Mouse (Mus musculus): ENCODE data around the gene Csf2rb. TPM values are rescaled to one million over a fixed set of nuclear protein-coding genes. Genes with fewer than 3 reads are reported as not detected.
A peak's percentile ranks its signal among the peaks of the same experiment; 100 is the strongest.
"Not testable (repeated sequence)": the region's sequence is repeated elsewhere in the genome, so short reads cannot be mapped to it uniquely, and the experiment has no call there.

Gene Csf2rb
- polyA plus RNA-seq, 1 experiment = 28.6 TPM

DNA sequence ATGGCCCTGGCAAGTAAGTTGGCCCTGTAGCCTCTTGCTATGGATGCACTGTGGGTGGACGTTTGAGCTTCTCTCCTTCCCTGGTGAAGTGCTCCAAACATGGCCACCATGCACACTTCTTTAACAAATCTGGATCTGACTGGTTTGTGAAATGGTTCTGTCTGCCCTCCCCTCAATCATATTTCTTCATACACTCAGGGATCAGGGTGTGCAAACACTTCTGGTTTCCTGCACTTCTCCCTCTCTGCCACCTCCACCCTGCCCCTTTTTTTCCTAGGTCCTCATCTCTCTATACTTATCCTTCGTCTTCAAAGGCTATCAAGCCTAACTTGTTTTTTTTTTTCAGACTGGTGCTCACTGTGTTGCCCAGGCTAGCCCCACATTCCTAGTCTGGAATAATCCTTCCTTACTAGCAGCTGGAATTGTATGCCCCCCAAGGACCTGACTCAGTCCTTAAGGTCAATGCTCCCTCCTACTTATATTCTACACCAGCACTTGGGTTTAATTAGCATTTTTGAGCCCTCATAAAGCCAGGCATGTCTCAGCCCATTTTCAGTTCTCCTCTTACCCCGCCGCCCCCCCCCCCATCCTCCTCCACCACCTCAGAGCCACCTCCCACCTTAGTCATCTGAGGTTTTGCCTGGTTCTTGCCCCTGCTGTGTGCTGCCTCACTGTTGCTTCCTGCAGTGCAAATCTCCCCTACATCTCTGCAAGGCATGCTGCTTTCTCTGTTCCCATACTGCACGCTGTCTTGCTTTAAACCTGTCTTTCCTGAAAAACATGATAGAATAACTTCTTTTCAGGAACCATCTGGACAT is 6.2 kb downstream of the Csf2rb start:
- Histone ChIP-seq H3K4me3 (replicated peaks; ENCODE audit: control insufficient read depth, low read depth, low read length) (no peak overlapping the region), H3K4me1 (ENCODE audit: control insufficient read depth, insufficient read depth, low read length) (peaks cover 5% of the 10 kb centered on the region; the same call in 1 of the 2 replicates), H3K27ac (ENCODE audit: control insufficient read depth, insufficient read depth, low read depth, low read length, poor library complexity) (no peak overlapping the region)
- 29% methylated on average over 5 of the region's 5 CpGs for WGBS
- TF ChIP-seq POLR2A (IDR thresholded peaks at IDR 0.05; ENCODE audit: borderline replicate concordance, control insufficient read depth, low read depth, low read length) (no peak), CTCF (IDR thresholded peaks at IDR 0.05; ENCODE audit: control insufficient read depth, insufficient read depth, low read length) (no peak)

GRCm38 (mm10) chr15:78332981-78333380 is 7.4 kb downstream of the Csf2rb start:
- Histone ChIP-seq H3K4me3 (replicated peaks; ENCODE audit: control insufficient read depth, low read depth, low read length) (no peak overlapping the region), H3K4me1 (ENCODE audit: control insufficient read depth, insufficient read depth, low read length) (peaks cover 5% of the 10 kb centered on the region; the same call in 1 of the 2 replicates), H3K27ac (ENCODE audit: control insufficient read depth, insufficient read depth, low read depth, low read length, poor library complexity) (no peak overlapping the region)
- WGBS = 53% methylated on average over 6 of the region's 6 CpGs
- TF ChIP-seq CTCF (IDR thresholded peaks at IDR 0.05; ENCODE audit: control insufficient read depth, insufficient read depth, low read length) = no peak
- no peak for TF ChIP-seq POLR2A (IDR thresholded peaks at IDR 0.05; ENCODE audit: borderline replicate concordance, control insufficient read depth, low read depth, low read length)

DNA sequence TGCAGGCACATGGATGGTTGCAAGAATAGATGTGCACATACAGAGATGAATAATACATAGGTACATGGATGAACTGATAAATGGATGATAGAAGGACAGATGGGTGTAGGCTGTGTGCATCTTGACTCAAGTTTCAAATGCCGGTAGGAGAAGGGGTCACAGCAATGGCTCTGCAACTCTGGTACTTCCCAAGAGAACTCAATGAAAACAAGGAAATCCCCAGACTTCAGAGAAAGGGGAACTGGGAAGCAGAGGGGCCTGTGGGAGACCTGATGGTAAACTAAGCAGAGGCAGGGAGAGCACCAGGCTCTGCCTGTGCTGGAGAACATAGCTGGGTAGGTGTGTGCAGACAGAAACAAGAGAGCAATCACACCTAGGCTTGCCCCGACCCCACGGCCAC is 8.8 kb downstream of the Csf2rb start:
- WGBS = 74% methylated on average over 3 of the region's 3 CpGs
- Histone ChIP-seq H3K4me1 (ENCODE audit: control insufficient read depth, insufficient read depth, low read length) (peaks cover 3% of the 10 kb centered on the region; the same call in 1 of the 2 replicates), H3K27ac (ENCODE audit: control insufficient read depth, insufficient read depth, low read depth, low read length, poor library complexity) (no peak overlapping the region), H3K4me3 (replicated peaks; ENCODE audit: control insufficient read depth, low read depth, low read length) (no peak overlapping the region)
- TF ChIP-seq POLR2A (IDR thresholded peaks at IDR 0.05; ENCODE audit: borderline replicate concordance, control insufficient read depth, low read depth, low read length) (no peak), CTCF (IDR thresholded peaks at IDR 0.05; ENCODE audit: control insufficient read depth, insufficient read depth, low read length) (no peak)

- peak; percentile 97 for TF ChIP-seq CTCF (IDR thresholded peaks at IDR 0.05; ENCODE audit: control insufficient read depth, insufficient read depth, low read length)
- not testable (repeated sequence) for H3K4me1 ChIP-seq (ENCODE audit: control insufficient read depth, insufficient read depth, low read length); H3K27ac ChIP-seq (ENCODE audit: control insufficient read depth, insufficient read depth, low read depth, low read length, poor library complexity); H3K4me3 ChIP-seq (replicated peaks; ENCODE audit: control insufficient read depth, low read depth, low read length)
- WGBS = 45% methylated on average over 7 of the region's 7 CpGs
Observed at GRCm38 (mm10) chr15:78339627-78340423, 14.3 kb downstream of the Csf2rb start.

DNA sequence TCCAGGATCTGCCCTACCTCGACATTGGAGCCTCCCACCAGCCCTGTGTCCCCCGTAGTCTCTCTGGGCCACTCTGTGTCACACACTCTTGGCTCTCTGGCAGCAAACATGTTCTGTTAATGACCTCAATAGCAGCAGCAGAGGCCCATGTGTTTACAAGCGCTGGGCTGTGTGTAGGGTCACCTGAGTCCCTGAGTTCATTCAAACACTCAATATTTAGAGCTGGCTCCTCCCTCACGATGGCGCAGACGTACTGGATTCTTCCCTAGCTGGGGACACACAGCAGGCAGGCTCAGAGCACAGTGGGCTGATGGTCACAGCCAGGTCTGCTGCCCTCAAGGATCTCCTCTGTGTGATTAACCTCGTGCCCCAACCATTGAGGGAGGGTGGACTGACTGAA is 15.4 kb downstream of the Csf2rb start:
- WGBS = 83% methylated on average over 7 of the region's 7 CpGs
- not testable (repeated sequence) for H3K27ac ChIP-seq (ENCODE audit: control insufficient read depth, insufficient read depth, low read depth, low read length, poor library complexity); H3K4me3 ChIP-seq (replicated peaks; ENCODE audit: control insufficient read depth, low read depth, low read length); H3K4me1 ChIP-seq (ENCODE audit: control insufficient read depth, insufficient read depth, low read length)

DNA sequence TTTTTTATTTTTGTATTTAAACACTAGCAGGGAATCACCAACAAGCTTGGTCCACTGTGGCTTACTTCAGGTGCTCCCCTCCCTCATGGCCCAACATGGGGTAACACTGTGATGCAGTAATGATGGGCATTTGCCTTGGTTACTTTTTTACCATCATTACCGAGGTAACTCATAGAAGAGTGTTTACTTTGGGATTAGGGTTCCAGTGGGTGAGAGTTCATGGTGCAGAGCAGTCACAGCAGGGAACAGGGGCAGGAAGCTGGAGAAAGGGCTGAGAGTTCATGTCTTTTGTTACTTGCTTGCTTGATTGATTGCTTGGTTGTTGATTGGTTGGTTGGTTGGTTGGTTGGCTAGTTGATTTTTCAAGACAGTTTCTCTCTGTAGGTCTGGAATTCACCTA is 18.1 kb downstream of the Csf2rb start:
- Histone ChIP-seq H3K4me1 (ENCODE audit: control insufficient read depth, insufficient read depth, low read length) (no peaks in the 10 kb centered on the region), H3K4me3 (replicated peaks; ENCODE audit: control insufficient read depth, low read depth, low read length) (no peak overlapping the region), H3K27ac (ENCODE audit: control insufficient read depth, insufficient read depth, low read depth, low read length, poor library complexity) (no peak overlapping the region)
- WGBS = 74% methylated on average over 1 of the region's 1 CpGs
- TF ChIP-seq CTCF (IDR thresholded peaks at IDR 0.05; ENCODE audit: control insufficient read depth, insufficient read depth, low read length) (no peak), POLR2A (IDR thresholded peaks at IDR 0.05; ENCODE audit: borderline replicate concordance, control insufficient read depth, low read depth, low read length) (no peak)

DNA sequence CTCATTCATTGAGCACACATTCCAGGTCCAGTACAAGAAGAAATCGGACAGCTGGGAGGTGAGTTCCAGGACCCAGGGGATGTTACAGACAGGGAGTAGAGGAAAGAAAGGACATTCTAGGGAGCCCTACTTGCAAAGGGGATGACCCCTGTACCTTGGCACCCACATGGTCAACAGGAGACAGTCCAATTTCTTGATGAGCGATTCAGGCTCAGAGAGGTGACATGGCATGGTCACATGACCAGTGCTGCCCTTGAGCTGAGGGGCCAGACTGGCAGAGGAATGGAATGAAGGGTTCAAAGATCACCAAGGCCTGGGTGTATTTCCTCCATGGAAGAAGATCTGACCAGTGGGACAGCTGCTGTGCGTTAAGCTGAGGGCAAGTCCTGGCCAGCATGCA is 19.0 kb downstream of the Csf2rb start:
- no peak overlapping the region for H3K27ac ChIP-seq (ENCODE audit: control insufficient read depth, insufficient read depth, low read depth, low read length, poor library complexity)
- WGBS = 83% methylated on average over 3 of the region's 3 CpGs

DNA sequence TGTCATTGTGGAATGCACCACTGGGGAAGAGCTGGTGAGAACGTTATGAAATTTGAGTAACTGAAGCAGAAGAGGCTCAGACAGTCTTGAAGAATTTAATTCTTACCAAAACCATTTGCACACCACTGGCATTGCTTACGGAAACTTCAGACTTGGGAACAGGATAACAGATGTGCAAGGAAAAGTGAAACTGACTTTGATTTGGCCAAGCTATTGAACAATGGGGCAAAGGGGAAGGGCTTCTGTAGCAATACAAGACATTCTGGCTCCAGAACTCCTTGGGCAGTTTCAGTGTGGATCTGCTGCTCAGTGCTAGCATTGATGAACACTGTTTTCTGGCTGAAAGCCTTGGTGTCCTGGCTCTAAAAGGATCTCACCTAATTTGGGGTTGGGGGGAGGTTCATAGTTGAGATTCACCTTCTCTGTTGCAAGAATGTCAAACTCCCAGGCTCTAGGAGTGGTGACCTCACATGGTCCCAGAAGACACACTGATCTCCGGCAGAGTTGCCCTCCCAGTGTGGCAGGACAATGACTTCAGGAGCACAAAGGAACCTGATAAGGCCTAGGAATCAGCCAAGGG is 26.1 kb downstream of the Csf2rb start:
- Histone ChIP-seq H3K4me1 (ENCODE audit: control insufficient read depth, insufficient read depth, low read length) (peaks cover 1% of the 10 kb centered on the region), H3K4me3 (replicated peaks; ENCODE audit: control insufficient read depth, low read depth, low read length) (no peak overlapping the region), H3K27ac (ENCODE audit: control insufficient read depth, insufficient read depth, low read depth, low read length, poor library complexity) (0 out of 2 replicates have a peak overlapping the region, but pooled peaks have one; percentile 26)
- WGBS = 39% methylated on average over 3 of the region's 3 CpGs
- TF ChIP-seq POLR2A (IDR thresholded peaks at IDR 0.05; ENCODE audit: borderline replicate concordance, control insufficient read depth, low read depth, low read length) = no peak
- no peak for TF ChIP-seq CTCF (IDR thresholded peaks at IDR 0.05; ENCODE audit: control insufficient read depth, insufficient read depth, low read length)

More for the DNA sequence above, 19.0 kb downstream of the Csf2rb start:
- no peak for TF ChIP-seq POLR2A (IDR thresholded peaks at IDR 0.05; ENCODE audit: borderline replicate concordance, control insufficient read depth, low read depth, low read length)
- no peak for TF ChIP-seq CTCF (IDR thresholded peaks at IDR 0.05; ENCODE audit: control insufficient read depth, insufficient read depth, low read length)
- no peak overlapping the region for H3K4me3 ChIP-seq (replicated peaks; ENCODE audit: control insufficient read depth, low read depth, low read length)
- no peaks in the 10 kb centered on the region for H3K4me1 ChIP-seq (ENCODE audit: control insufficient read depth, insufficient read depth, low read length)
